Mouse (Mus musculus): ENCODE results near the gene Zdhhc9.

- TF ChIP-seq CHD2 (IDR thresholded peaks at IDR 0.05; ENCODE audit: low read length) = peak; percentile 55
- peak; percentile 56; the same call in 1 of the 2 replicates for TF ChIP-seq POLR2AphosphoS2 (IDR thresholded peaks at IDR 0.05; ENCODE audit: low read depth, low read length)
- TF ChIP-seq RAD21 (IDR thresholded peaks at IDR 0.05; ENCODE audit: low read depth, low read length) = no peak
- peak; percentile 37; the same call in 1 of the 2 replicates for TF ChIP-seq EP300 (IDR thresholded peaks at IDR 0.05; ENCODE audit: low read length)
- peak; percentile 53; the same call in 1 of the 2 replicates for TF ChIP-seq TCF12 (IDR thresholded peaks at IDR 0.05; ENCODE audit: low read depth, low read length)
- no peak for TF ChIP-seq E2F4 (IDR thresholded peaks at IDR 0.05; ENCODE audit: insufficient replicate concordance, low read depth, low read length)
- no peak for TF ChIP-seq HCFC1 (IDR thresholded peaks at IDR 0.05; ENCODE audit: low read depth, low read length)
- no peak for TF ChIP-seq CTCF (conservative IDR thresholded peaks at IDR 0.05 in 1 of 2, IDR thresholded peaks at IDR 0.05 in 1 of 2; ENCODE audit: low read depth in 2 of 2, low read length in 2 of 2)
- TF ChIP-seq ZMIZ1 (IDR thresholded peaks at IDR 0.05; ENCODE audit: low read depth, low read length) = peak; percentile 12; the same call in 1 of the 2 replicates
- TF ChIP-seq JUND (conservative IDR thresholded peaks at IDR 0.05; ENCODE audit: low read depth, low read length) = no peak
- TF ChIP-seq ETS1 (conservative IDR thresholded peaks at IDR 0.05; ENCODE audit: low read depth, low read length) = peak; percentile 18; the same call in 1 of the 2 replicates
- TF ChIP-seq GABPA (IDR thresholded peaks at IDR 0.05; ENCODE audit: insufficient replicate concordance, low read depth, low read length) = no peak
Measured at GRCm38 (mm10) chrX:48140286-48140877, 68.3 kb downstream of the Zdhhc9 start.

All from CH12.LX (cell line).